Mouse (Mus musculus) neural tube, embryonic 12.5 days (tissue): ENCODE results near the gene A030005K14Rik. TPM values are rescaled to one million over a fixed set of nuclear protein-coding genes. Genes with fewer than 3 reads are reported as not detected.

Source experiments
- ATAC-seq: fragments of 200-750 bp; cut with Nextera tagmentation; 2 replicates; pipeline ENCODE4 v1.8.0; 2017; ENCODE audit warnings: low read depth, mild to moderate bottlenecking, moderate TSS enrichment, moderate library complexity; ENCODE audit not compliant: low FRiP score
- H3K27ac ChIP-seq: fragments of 300-500 bp; sonication (generic); 2 replicates; pipeline ENCODE4 v1.5.1; 2016
- H3K27me3 ChIP-seq: fragments of 300-500 bp; sonication (generic); replicated peaks from 2 replicates; pipeline ENCODE4 v1.6.1; 2016; ENCODE audit warnings: mild to moderate bottlenecking
- H3K36me3 ChIP-seq: fragments of 300-500 bp; sonication (generic); 2 replicates; pipeline ENCODE4 v1.6.1; 2016; ENCODE audit warnings: mild to moderate bottlenecking
- H3K4me1 ChIP-seq: fragments of 300-500 bp; sonication (generic); 2 replicates; pipeline ENCODE4 v1.6.1; 2016
- H3K4me2 ChIP-seq: fragments of 300-500 bp; sonication (generic); replicated peaks from 2 replicates; pipeline ENCODE4 v1.6.1; 2016; ENCODE audit warnings: mild to moderate bottlenecking
- H3K4me3 ChIP-seq: fragments of 300-500 bp; sonication (generic); 2 replicates; pipeline ENCODE4 v1.5.1; 2016
- H3K9ac ChIP-seq: fragments of 300-500 bp; sonication (generic); 2 replicates; pipeline ENCODE4 v1.6.1; 2016; ENCODE audit warnings: mild to moderate bottlenecking
- H3K9me3 ChIP-seq: fragments of 300-500 bp; sonication (generic); 2 replicates; pipeline ENCODE4 v1.6.1; 2016; ENCODE audit warnings: mild to moderate bottlenecking
- WGBS: fragments of 180-500 bp; shearing (Covaris S2); methylation state at CpG from one replicate; pipeline ENCODE4 v1.1.7; 2016; 5-methylcytosine and 5-hydroxymethylcytosine counted together
- polyA plus RNA-seq: library from polyadenylated mRNA; unstranded; fragments of >200 nt; fragmentation: Nextera tagmentation; extraction: Ambion mirVana; gene quantifications from 2 replicates; pipeline ENCODE4 v1.2.1, GENCODE M21; 2016

Gene A030005K14Rik
- polyA plus RNA-seq, 1 experiment from 2014 or later: not detected

GRCm38 (mm10) chr1:83031950-83032349, 27.2 kb downstream of the A030005K14Rik start:
- Histone ChIP-seq H3K27ac (no peak overlapping the region), H3K27me3 (no peaks in the 10 kb centered on the region), H3K9me3 (no peaks in the 10 kb centered on the region), H3K9ac (no peak overlapping the region), H3K4me1 (peaks cover 2% of the 10 kb centered on the region; the same call in 1 of the 2 replicates), H3K4me2 (no peak overlapping the region), H3K4me3 (no peak overlapping the region), H3K36me3 (no peaks in the 10 kb centered on the region)
- no peak for ATAC-seq
- WGBS: 70% methylated on average over 1 of the region's 1 CpGs

- Histone ChIP-seq H3K4me2 (no peak overlapping the region), H3K27me3 (no peaks in the 10 kb centered on the region), H3K4me3 (no peak overlapping the region), H3K36me3 (no peaks in the 10 kb centered on the region), H3K9me3 (no peaks in the 10 kb centered on the region), H3K27ac (no peak overlapping the region), H3K9ac (no peak overlapping the region), H3K4me1 (no peaks in the 10 kb centered on the region)
- 61% methylated on average over 1 of the region's 1 CpGs for WGBS
- ATAC-seq: no peak
These were observed 42.6 kb downstream of the A030005K14Rik start for GRCm38 (mm10) chr1:83016556-83016955.

GRCm38 (mm10) chr1:83015329-83015879, 43.8 kb downstream of the A030005K14Rik start:
- Histone ChIP-seq H3K9ac (no peak overlapping the region), H3K27me3 (no peaks in the 10 kb centered on the region), H3K27ac (no peak overlapping the region), H3K4me1 (no peaks in the 10 kb centered on the region), H3K9me3 (no peaks in the 10 kb centered on the region), H3K4me2 (no peak overlapping the region), H3K36me3 (no peaks in the 10 kb centered on the region), H3K4me3 (no peak overlapping the region)
- ATAC-seq: no peak
- 79% methylated on average over 10 of the region's 10 CpGs for WGBS

- Histone ChIP-seq H3K4me2 (no peak overlapping the region), H3K36me3 (no peaks in the 10 kb centered on the region), H3K27ac (no peak overlapping the region), H3K4me3 (no peak overlapping the region), H3K9ac (no peak overlapping the region), H3K4me1 (no peaks in the 10 kb centered on the region), H3K9me3 (no peaks in the 10 kb centered on the region), H3K27me3 (no peaks in the 10 kb centered on the region)
- no peak for ATAC-seq
- 91% methylated on average over 3 of the region's 3 CpGs for WGBS
These were observed 44.7 kb downstream of the A030005K14Rik start for GRCm38 (mm10) chr1:83014477-83014876.

Other genes starting within 250 kb of the A030005K14Rik start
- 44.7 and 54.5 TPM in 2 replicates for gene Agfg1, start 219.9 kb downstream of the A030005K14Rik start, polyA plus RNA-seq
- 0.33 and 0.43 TPM in 2 replicates for gene A030005L19Rik, start 146.1 kb downstream of the A030005K14Rik start, polyA plus RNA-seq
- gene A030014E15Rik, start 134.5 kb downstream of the A030005K14Rik start, polyA plus RNA-seq: not detected in 2 replicates
- not detected in 2 replicates for gene Gm6217, start 128.0 kb downstream of the A030005K14Rik start, polyA plus RNA-seq
- gene A030003K21Rik, start 116.0 kb downstream of the A030005K14Rik start, polyA plus RNA-seq: not detected in 2 replicates
- not detected in 2 replicates for gene Gm7544, start 103.4 kb downstream of the A030005K14Rik start, polyA plus RNA-seq
- gene Gm47955, start 99.1 kb downstream of the A030005K14Rik start, polyA plus RNA-seq: not detected in 2 replicates
- not detected in 2 replicates for gene Gm47959, start 58.8 kb downstream of the A030005K14Rik start, polyA plus RNA-seq
- 0.28 and 0.82 TPM in 2 replicates for gene Slc19a3, start 20.9 kb downstream of the A030005K14Rik start, polyA plus RNA-seq
- gene Krtap28-10, start 16.9 kb downstream of the A030005K14Rik start, polyA plus RNA-seq: not detected in 2 replicates
- not detected in 2 replicates for gene Gm47969, start 14.4 kb downstream of the A030005K14Rik start, polyA plus RNA-seq
- not detected in 2 replicates for gene Krtap28-13, start 1.6 kb upstream of the A030005K14Rik start, polyA plus RNA-seq
- not detected in 2 replicates for gene Ccl20, start 57.4 kb upstream of the A030005K14Rik start, polyA plus RNA-seq
- 0.11 TPM in 1 of 2 replicates, not detected in the other for gene Daw1, start 100.4 kb upstream of the A030005K14Rik start, polyA plus RNA-seq